Mouse (Mus musculus) forebrain, embryonic 15.5 days (tissue): ENCODE results near the gene Nars2. TPM values are rescaled to one million over a fixed set of nuclear protein-coding genes. Genes with fewer than 3 reads are reported as not detected.

Experiments used
- ATAC-seq: fragments of 200-750 bp; cut with Nextera tagmentation; replicated peaks from 2 replicates; pipeline ENCODE4 v1.8.0; 2017; ENCODE audit warnings: mild to moderate bottlenecking, moderate TSS enrichment, moderate library complexity
- H3K27ac ChIP-seq: fragments of 300-500 bp; sonication (generic); replicated peaks from 2 replicates; pipeline ENCODE4 v1.5.1; 2015; ENCODE audit warnings: mild to moderate bottlenecking, inconsistent platforms
- H3K27me3 ChIP-seq: fragments of 300-500 bp; sonication (generic); 2 replicates; pipeline ENCODE4 v1.6.1; 2015; ENCODE audit warnings: inconsistent platforms
- H3K36me3 ChIP-seq: fragments of 300-500 bp; sonication (generic); 2 replicates; pipeline ENCODE4 v1.6.1; 2015; ENCODE audit warnings: mild to moderate bottlenecking, inconsistent platforms
- H3K4me1 ChIP-seq: fragments of 300-500 bp; sonication (generic); 2 replicates; pipeline ENCODE4 v1.6.1; 2015; ENCODE audit warnings: inconsistent platforms
- H3K4me2 ChIP-seq: fragments of 300-500 bp; sonication (generic); replicated peaks from 2 replicates; pipeline ENCODE4 v1.6.1; 2015; ENCODE audit warnings: mild to moderate bottlenecking, inconsistent platforms
- H3K4me3 ChIP-seq: fragments of 300-500 bp; sonication (generic); 2 replicates; pipeline ENCODE4 v1.5.1; 2015; ENCODE audit warnings: mild to moderate bottlenecking, inconsistent platforms
- H3K9ac ChIP-seq: fragments of 300-500 bp; sonication (generic); replicated peaks from 2 replicates; pipeline ENCODE4 v1.6.1; 2015; ENCODE audit warnings: mild to moderate bottlenecking, inconsistent platforms
- H3K9me3 ChIP-seq: fragments of 300-500 bp; sonication (generic); 2 replicates; pipeline ENCODE4 v1.6.1; 2016; ENCODE audit warnings: inconsistent platforms
- WGBS: fragments of 180-500 bp; shearing (Covaris S2); methylation state at CpG from one replicate; pipeline ENCODE4 v1.1.7; 2015; ENCODE audit warnings: mixed read lengths; 5-methylcytosine and 5-hydroxymethylcytosine counted together
- polyA plus RNA-seq: library from polyadenylated mRNA; unstranded; fragments of >200 nt; fragmentation: Nextera tagmentation; extraction: Ambion mirVana; gene quantifications from 2 replicates; pipeline ENCODE4 v1.2.1, GENCODE M21; 2015

The Nars2 gene
- polyA plus RNA-seq, 1 experiment from 2014 or later = 24.1 TPM

- Histone ChIP-seq H3K27ac (no peak overlapping the region), H3K4me1 (0 out of 2 replicates have a peak, but pooled peaks cover 5% of the 10 kb centered on the region), H3K9ac (no peak overlapping the region), H3K4me3 (no peak overlapping the region), H3K27me3 (no peaks in the 10 kb centered on the region), H3K4me2 (no peak overlapping the region), H3K36me3 (no peaks in the 10 kb centered on the region), H3K9me3 (no peaks in the 10 kb centered on the region)
- ATAC-seq = no peak
- WGBS = 90% methylated on average over 5 of the region's 5 CpGs
Measured at GRCm38 (mm10) chr7:96975914-96976313, 24.6 kb downstream of the Nars2 start.

GRCm38 (mm10) chr7:96977209-96977608, 25.9 kb downstream of the Nars2 start:
- Histone ChIP-seq H3K4me3 (no peak overlapping the region), H3K36me3 (no peaks in the 10 kb centered on the region), H3K4me1 (no peaks in the 10 kb centered on the region), H3K27me3 (no peaks in the 10 kb centered on the region), H3K4me2 (no peak overlapping the region), H3K27ac (no peak overlapping the region), H3K9ac (no peak overlapping the region), H3K9me3 (no peaks in the 10 kb centered on the region)
- ATAC-seq = no peak
- WGBS = 94% methylated on average over 1 of the region's 1 CpGs

DNA sequence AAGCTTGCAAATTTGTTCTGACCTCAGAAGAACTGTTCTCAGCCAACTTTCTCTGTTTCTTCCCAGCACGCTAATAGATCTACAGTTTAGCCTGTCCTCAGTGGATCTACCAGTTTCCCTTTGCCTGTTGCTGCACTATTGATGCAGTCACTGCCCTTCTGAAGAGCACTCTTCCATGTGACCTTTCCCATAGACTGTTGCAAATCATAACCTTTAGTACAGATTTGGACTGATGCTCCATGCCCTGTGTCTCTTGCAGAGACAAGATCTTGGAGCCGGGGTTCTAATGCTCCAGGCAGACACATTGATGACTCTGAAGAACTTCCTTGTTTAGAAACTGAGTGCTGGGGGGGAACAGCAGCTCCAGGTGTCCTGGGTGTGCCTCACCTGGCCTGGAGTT, 30.1 kb downstream of the Nars2 start:
- H3K9me3 ChIP-seq = no peaks in the 10 kb centered on the region
- H3K4me1 ChIP-seq = peaks cover 6% of the 10 kb centered on the region; the same call in 1 of the 2 replicates
- H3K4me2 ChIP-seq = no peak overlapping the region
- H3K27ac ChIP-seq = no peak overlapping the region
- H3K4me3 ChIP-seq = no peak overlapping the region
- H3K36me3 ChIP-seq = no peaks in the 10 kb centered on the region
- no peak for ATAC-seq
- no peak overlapping the region for H3K9ac ChIP-seq
- 96% methylated on average over 2 of the region's 2 CpGs for WGBS
- no peaks in the 10 kb centered on the region for H3K27me3 ChIP-seq

GRCm38 (mm10) chr7:96983660-96984347, 32.5 kb downstream of the Nars2 start:
- Histone ChIP-seq H3K27me3 (no peaks in the 10 kb centered on the region), H3K4me2 (no peak overlapping the region), H3K9ac (no peak overlapping the region), H3K4me3 (no peak overlapping the region), H3K36me3 (no peaks in the 10 kb centered on the region), H3K9me3 (no peaks in the 10 kb centered on the region), H3K27ac (no peak overlapping the region), H3K4me1 (peaks cover 17% of the 10 kb centered on the region)
- ATAC-seq = no peak
- 27% methylated on average over 7 of the region's 7 CpGs for WGBS

DNA sequence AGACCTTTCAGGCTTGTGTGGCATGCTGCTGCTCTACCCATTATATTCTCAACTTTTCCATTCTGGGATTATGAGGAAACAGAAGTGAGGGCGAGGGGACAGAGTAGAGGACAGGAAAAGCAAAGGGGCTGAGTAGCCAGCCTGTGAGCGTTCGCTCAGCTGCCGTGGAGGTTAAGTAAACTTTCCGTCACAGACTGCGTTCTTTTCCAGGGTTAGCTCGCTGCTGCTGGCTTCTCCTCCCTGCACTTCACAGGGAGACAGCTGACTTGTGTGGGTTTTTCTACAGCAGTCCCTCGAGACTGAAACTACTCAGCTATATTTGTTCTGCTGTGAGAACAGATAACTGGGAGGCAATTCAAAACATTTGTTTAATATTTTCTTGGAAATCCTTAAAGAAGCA, 34.5 kb downstream of the Nars2 start:
- 53% methylated on average over 8 of the region's 8 CpGs for WGBS
- ATAC-seq = no peak
- peaks cover 17% of the 10 kb centered on the region for H3K4me1 ChIP-seq

DNA sequence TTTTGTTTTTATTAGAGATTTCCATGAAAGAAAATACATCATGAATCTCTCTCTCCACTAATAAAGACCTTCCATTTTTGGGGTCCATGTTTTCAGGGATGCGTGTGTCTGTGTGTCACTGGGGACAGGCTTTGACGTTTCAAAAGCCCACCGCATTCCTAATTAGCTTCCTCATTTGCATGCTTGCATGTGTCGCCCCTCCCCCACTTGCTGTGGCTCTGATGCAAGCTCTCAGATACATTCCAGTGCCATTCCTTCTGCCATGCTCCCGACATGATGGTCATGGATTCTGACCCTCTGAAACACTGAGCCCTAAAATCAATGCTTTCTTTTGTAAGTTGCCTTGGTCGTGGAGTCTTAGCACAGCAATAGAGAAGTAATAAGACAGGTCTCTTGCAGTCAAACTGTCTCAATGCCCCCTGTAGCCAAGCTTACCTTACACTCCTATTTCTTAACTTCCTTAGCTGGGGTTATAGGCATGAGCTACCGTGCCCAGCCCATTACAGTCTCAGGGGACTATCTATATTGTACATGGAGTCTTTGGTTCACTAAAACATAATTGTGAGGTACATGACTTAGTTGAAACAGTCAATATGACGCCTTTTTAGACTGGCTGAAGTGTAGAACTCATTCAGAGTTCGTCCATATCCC, 35.6 kb downstream of the Nars2 start:
- Histone ChIP-seq H3K4me1 (peaks cover 17% of the 10 kb centered on the region), H3K27ac (no peak overlapping the region), H3K9ac (no peak overlapping the region), H3K9me3 (no peaks in the 10 kb centered on the region), H3K4me3 (no peak overlapping the region), H3K4me2 (no peak overlapping the region), H3K36me3 (no peaks in the 10 kb centered on the region), H3K27me3 (no peaks in the 10 kb centered on the region)
- 28% methylated on average over 9 of the region's 9 CpGs for WGBS
- ATAC-seq = peak; percentile 64

More for the DNA sequence above, 34.5 kb downstream of the Nars2 start:
- Histone ChIP-seq H3K36me3 (no peaks in the 10 kb centered on the region), H3K9me3 (no peaks in the 10 kb centered on the region), H3K9ac (no peak overlapping the region), H3K27ac (no peak overlapping the region), H3K4me3 (no peak overlapping the region), H3K27me3 (no peaks in the 10 kb centered on the region), H3K4me2 (no peak overlapping the region)

- H3K27ac ChIP-seq = no peak overlapping the region
- no peak overlapping the region for H3K4me3 ChIP-seq
- no peaks in the 10 kb centered on the region for H3K36me3 ChIP-seq
- H3K9ac ChIP-seq = no peak overlapping the region
- H3K27me3 ChIP-seq = no peaks in the 10 kb centered on the region
- no peaks in the 10 kb centered on the region for H3K9me3 ChIP-seq
- no peak for ATAC-seq
- H3K4me1 ChIP-seq = peaks cover 17% of the 10 kb centered on the region
- H3K4me2 ChIP-seq = no peak overlapping the region
- WGBS = 74% methylated on average over 4 of the region's 4 CpGs
Measured at GRCm38 (mm10) chr7:96987676-96988075, 36.4 kb downstream of the Nars2 start.

DNA sequence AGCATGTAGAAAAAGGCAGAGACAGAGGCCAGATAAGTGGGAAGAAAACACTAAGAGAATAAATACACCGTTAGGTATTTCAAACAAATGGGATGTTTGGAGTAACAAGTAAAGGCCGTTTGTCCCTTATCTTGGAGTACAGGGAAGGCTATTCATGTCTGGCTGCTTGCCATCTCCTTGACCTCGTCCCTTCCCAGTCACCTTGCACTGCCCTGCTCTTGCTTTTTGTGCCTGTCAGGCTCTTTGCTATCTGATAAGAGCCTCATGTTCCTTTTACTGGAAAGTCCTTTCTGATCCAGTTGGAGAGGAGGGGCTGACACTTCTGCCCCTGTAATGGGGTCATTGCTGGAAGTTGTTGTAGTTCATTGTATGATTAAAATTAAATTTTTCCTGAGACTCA, 61.7 kb downstream of the Nars2 start:
- ATAC-seq = no peak
- no peaks in the 10 kb centered on the region for H3K36me3 ChIP-seq
- H3K9ac ChIP-seq = no peak overlapping the region
- no peak overlapping the region for H3K27ac ChIP-seq
- no peaks in the 10 kb centered on the region for H3K9me3 ChIP-seq
- H3K4me1 ChIP-seq = no peaks in the 10 kb centered on the region
- H3K27me3 ChIP-seq = no peaks in the 10 kb centered on the region
- no peak overlapping the region for H3K4me2 ChIP-seq
- WGBS = 65% methylated on average over 3 of the region's 3 CpGs
- no peak overlapping the region for H3K4me3 ChIP-seq

DNA sequence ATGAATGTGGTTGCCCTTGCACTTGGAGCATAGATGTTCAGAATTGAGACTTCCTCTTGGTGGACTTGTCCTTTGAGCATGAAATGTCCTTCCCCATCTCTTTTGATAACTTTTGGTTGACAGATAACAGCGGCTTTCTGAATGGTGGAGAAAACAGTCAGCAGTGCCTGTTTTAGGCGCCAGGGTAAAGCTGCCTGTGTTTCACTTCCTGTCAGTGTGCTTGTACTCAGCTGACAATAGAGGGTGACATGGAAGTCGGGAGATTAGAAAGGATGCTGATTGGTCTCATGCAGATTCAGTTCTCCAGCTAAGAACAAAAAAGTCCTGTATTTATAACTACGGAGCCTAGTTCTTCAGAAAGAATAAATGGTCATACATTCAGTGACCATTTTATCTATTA, 66.7 kb downstream of the Nars2 start:
- H3K4me1 ChIP-seq = no peaks in the 10 kb centered on the region
- no peaks in the 10 kb centered on the region for H3K36me3 ChIP-seq
- H3K27me3 ChIP-seq = no peaks in the 10 kb centered on the region
- H3K27ac ChIP-seq = no peak overlapping the region
- H3K4me3 ChIP-seq = no peak overlapping the region
- no peak for ATAC-seq
- H3K9me3 ChIP-seq = no peaks in the 10 kb centered on the region
- WGBS = 57% methylated on average over 4 of the region's 4 CpGs
- no peak overlapping the region for H3K9ac ChIP-seq
- H3K4me2 ChIP-seq = no peak overlapping the region

- H3K4me1 ChIP-seq = no peaks in the 10 kb centered on the region
- H3K9me3 ChIP-seq = no peaks in the 10 kb centered on the region
- no peaks in the 10 kb centered on the region for H3K27me3 ChIP-seq
- 87% methylated on average over 3 of the region's 3 CpGs for WGBS
- H3K4me2 ChIP-seq = no peak overlapping the region
- H3K4me3 ChIP-seq = no peak overlapping the region
- no peak for ATAC-seq
- no peak overlapping the region for H3K9ac ChIP-seq
- H3K36me3 ChIP-seq = no peaks in the 10 kb centered on the region
- H3K27ac ChIP-seq = no peak overlapping the region
Measured at GRCm38 (mm10) chr7:97018418-97018817, 67.1 kb downstream of the Nars2 start.

DNA sequence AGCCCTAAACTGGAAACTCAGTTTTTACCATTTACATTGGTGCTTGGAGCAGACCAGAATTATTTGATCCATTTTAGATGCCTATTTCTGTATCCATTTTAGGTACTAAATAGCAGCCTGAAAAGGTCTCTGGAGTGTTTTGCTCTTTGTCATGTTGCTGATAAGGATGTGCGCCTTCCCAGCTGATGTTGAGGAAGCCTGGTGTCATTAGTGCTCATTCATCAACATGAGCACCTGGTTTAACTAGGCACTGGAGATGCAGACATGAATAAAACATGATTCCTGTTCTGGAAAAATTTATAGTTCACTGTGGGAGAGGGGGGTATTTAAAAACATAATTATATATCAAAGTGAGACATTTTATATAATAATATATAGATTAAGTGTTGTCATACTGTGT, 68.0 kb downstream of the Nars2 start:
- no peak overlapping the region for H3K4me3 ChIP-seq
- no peaks in the 10 kb centered on the region for H3K36me3 ChIP-seq
- no peaks in the 10 kb centered on the region for H3K9me3 ChIP-seq
- WGBS = 60% methylated on average over 1 of the region's 1 CpGs
- H3K9ac ChIP-seq = no peak overlapping the region
- no peaks in the 10 kb centered on the region for H3K4me1 ChIP-seq
- ATAC-seq = no peak
- H3K27me3 ChIP-seq = no peaks in the 10 kb centered on the region
- no peak overlapping the region for H3K27ac ChIP-seq
- no peak overlapping the region for H3K4me2 ChIP-seq

DNA sequence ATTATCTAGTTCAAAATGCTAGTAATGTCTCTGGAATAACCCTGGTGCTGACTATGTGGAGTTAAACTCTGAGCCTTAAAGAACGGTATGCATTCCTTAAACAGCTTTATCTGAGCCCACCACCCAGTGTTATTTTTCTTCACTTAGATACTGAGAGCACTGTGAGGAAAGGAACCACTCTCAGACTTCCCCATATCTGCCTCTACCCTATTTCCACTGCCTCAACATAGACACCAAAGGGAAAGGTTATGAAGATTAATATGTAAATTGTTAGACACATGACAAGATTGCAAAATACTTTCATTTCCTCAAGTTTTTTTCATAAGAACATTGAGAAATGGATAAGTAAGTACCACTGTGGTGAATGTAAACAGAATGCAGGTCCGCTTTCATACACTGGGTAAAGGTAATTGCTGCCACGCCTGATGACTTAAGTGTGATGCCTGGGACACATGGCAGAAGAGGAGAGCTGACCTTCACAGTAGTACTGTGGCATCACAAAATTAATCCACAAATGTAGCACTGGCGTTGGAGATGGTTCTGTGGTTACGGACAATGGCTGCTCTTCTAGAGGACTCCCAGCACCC, 75.6 kb downstream of the Nars2 start:
- no peak for ATAC-seq
- Histone ChIP-seq H3K27me3 (no peaks in the 10 kb centered on the region), H3K9ac (no peak overlapping the region), H3K4me2 (no peak overlapping the region), H3K4me3 (no peak overlapping the region), H3K9me3 (no peaks in the 10 kb centered on the region), H3K4me1 (no peaks in the 10 kb centered on the region; the same call in 1 of the 2 replicates), H3K27ac (no peak overlapping the region), H3K36me3 (no peaks in the 10 kb centered on the region)
- 96% methylated on average over 5 of the region's 5 CpGs for WGBS
